Mouse (Mus musculus) small intestine, adult 2 months (tissue): Measurements from ENCODE around the gene Epb41l4b.

Experiments
- CTCF ChIP-seq: fragments of 200-500 bp; IDR thresholded peaks from 2 replicates; pipeline ENCODE4 v1.5.1; 2012; ENCODE audit warnings: low read depth, mild to moderate bottlenecking, control low read depth, inconsistent platforms, low read length, moderate library complexity, mixed read lengths; ENCODE audit not compliant: insufficient replicate concordance, insufficient read length; ENCODE audit errors: extremely low read depth
- POLR2A ChIP-seq: fragments of 200-500 bp; IDR thresholded peaks from 2 replicates; pipeline ENCODE4 v1.6.1; 2012; ENCODE audit warnings: low read depth, mild to moderate bottlenecking, control low read depth, inconsistent platforms, low read length, moderate library complexity

GRCm38 (mm10) chr4:57175329-57175728, 32.1 kb upstream of the Epb41l4b start:
- TF ChIP-seq CTCF (no peak), POLR2A (no peak)
